Mouse (Mus musculus) right cerebral cortex, adult 2 months (tissue): ENCODE measurements around the gene Tfip11.
"Not testable (repeated sequence)": the region's sequence is repeated elsewhere in the genome, so short reads cannot be mapped to it uniquely, and the experiment has no call there.

Experiments used
- DNase-seq, 2 experiments: peaks; one replicate each; pipeline ENCODE4 v3.0.0; 2021 to 2022; ENCODE audit warnings: low spot score in 2 of 2

Gene Tfip11

DNA sequence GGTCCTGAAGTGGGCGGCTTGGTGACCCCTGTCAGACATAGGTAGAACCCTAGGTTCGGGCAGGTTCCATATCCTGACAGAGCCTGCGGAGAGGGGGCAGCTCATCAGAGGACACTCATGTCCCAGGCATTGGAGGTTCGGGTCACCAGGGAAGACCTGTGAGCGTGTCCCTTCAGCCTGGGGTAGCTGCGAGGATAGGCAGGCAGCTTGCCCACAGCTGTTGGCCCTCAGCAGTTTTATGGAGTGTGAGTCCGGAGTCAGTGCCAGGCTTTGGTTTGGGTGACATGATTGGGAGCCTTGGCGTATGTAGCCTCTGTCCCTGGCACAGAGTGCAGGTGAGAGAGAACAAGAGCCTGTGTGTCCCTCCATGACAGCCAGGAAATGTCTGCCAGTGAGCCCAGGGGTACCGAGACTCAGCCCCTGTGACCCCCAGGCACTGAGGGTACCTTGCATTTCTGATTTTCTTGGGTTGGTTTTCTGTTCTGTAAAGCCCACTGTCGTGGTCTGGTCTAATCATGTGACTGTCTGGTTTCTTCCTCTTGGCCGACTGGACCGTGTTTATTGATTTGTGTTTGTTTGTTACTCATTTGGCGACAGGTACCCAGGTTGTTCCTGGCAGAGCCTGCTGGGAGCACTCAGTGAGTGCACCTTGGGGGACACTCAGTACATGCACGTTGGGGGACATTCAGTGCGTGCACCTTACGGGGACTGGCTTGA is 36.2 kb upstream of the Tfip11 start:
- DNase-seq = no peak

DNA sequence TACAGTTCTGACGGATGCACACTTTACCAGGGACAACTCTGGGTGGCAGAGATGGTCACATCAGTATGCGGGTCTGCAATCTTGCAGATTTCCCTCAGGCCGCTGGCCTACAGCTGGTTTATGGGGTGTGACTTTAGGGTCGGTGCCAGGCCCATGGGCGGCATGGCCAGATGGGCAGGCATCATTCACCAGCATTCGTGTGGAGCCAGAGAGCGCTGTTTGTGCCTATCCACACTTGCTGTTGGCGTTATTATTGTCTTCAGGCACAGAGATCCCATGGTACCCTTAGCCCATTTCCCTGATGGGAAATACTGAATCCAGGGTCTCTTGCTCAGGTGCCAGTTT is 35.6 kb upstream of the Tfip11 start:
- DNase-seq = no peak

DNA sequence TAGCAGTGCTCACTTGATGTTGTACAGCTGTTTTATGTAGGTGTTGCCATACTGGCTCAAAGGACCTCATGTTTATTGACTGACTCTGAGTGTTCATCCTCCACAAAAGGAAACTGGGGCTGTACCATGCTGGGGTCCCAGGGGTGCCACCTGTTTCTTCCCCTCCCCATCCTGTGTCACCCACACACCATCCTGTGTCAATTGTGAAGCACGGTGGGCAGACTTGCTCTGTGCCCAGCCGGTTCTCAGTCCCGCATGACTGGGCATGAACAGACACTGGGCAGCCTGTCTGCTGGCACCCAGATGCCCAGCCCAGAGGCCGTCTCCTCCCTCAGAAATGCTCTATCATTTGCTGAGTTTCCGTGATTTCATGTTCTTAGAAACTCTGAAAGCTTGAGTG is 34.3 kb upstream of the Tfip11 start:
- no peak for DNase-seq

DNA sequence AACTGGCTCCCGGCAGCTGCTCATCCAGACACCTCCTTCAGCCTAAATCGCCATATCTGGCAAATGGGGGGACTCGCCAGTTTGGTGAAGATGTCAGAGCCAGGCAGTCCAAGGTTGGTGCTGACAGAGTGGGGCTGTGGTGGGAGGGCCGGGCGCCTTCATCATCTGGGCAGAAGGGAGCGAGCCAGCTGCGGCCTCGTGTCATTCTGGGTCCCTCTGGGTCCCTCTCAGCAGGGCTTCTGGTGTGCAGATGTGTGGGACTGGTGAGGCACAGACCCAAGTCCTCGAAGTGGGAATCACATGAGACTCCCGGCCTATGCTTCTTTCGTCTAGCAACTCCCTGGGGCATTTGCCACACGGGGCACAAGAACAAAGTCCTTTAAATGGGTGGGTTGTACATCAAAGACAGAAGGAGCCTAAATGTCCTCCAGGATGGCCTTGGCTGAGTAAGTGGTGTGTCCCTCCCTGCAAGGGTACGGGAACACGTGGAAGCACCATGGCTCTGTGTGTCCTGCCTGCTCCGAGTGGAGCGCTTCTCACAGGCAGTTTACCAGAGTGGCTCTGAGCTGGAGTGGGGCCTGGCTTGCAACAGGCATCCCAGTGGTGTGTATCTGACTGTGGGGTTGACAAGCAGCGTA is 33.7 kb upstream of the Tfip11 start:
- no peak for DNase-seq

DNA sequence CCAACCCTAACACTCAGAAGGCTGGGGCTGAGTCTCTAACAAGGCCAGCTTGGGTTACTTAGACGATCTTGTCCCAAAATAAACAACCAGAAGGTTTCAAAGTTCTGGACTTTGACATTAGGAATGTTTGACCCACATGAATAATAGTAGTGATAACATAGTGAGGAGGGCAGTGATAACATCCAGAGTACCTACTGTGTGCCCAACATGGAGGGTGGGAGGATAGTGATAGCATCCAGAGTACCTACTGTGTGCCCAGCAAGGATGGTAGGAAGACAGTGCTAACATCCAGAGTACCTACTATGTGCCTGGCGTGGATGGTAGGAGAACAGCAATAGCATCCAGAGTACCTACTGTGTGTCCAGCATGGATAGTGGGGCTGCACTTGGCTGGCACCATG is 32.4 kb upstream of the Tfip11 start:
- no peak for DNase-seq

DNA sequence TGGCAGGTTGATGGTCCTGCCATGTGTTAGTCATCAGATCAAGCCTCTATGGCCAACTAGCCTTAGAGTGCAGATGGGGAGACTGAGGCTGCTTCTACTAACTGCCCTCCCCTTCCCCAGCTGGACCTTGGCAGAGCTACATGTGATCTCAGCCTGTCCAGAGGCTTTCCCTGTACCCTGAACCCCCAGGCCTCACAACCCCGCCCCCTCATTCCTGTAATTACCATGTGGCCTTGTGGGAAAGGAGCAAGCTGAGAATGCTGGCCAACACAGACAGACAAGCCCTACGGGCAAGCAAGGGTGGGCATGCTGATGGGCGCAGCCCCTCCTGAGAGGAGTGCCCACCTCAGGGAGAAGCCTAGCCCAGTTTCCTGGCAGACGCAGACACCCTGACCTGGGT is 31.5 kb upstream of the Tfip11 start:
- no peak for DNase-seq

DNA sequence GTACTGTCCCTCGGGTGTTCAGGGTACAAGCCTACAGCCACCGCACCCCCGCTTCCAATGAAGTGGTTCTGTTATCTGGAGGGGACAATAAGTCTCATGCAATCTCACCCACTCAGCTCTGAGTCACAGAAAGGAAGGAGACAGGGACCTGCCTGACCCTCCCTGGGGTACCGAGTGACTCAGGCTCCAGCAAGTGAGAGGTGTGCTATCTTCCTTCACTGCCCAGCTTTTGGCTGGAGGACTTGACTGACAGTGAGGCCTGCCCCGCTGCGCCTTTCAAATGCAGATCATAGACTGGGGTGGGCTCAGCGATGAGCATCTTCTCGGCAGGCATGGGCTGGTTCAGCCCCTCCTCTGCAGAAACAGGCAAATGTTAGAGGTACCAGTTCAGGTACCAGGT is 31.0 kb upstream of the Tfip11 start:
- DNase-seq = no peak

DNA sequence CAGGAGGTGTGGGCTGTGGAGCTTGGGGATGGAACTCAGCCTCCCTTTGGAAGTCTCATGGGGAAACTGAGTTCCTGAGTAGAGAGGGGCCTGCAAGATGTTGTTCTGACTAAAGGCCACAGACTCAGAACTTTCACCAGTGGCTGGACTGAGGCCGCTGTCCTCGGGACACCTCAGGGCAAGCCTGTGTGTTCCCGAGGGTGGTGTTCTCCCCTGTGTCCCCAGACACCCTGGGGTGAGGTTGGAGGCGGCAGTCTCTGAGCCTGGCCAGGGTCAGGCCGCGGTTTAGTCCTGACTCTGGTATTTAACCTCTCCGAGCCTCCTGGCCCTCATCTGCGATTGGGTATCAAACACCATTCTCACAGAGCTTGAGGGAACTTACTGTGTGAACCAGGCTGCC is 30.6 kb upstream of the Tfip11 start:
- DNase-seq = no peak

DNA sequence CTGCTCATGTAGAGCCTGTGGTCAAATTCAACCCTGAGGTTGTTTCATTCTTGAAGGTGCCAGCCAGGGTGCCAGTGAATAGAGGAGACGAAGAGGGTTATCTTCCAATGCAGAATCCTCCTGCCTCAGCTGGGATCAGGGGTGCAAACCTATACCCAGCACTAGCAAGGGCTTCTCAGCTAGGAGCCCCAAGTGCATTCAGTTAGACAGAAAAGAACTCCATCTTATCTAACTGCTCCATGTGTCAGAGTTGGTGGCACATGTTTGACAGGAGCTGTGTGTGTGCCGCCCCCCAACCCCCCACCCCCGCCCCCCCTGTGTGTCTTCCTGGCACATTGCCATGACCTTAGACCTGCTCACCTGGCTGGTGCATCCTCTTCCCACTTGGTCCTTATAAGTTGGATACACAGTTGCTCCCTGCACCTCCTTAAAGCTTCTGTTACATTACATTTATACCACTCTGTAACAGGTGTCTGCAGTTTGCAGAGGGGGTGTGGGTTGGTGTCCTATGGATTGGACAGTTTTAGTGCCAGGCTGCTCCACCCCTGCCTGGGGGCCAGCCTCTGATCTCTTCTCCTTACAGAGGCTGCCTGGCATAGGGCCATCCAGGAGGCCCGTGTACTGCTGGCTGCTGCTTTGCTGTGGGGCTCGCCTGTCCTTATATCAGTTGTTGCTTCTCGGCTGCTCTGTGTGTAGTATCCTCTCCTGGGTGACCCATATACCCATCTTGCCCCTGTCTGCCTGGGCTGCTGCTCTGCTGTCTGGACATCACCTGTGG is 29.6 kb upstream of the Tfip11 start:
- DNase-seq = no peak

DNA sequence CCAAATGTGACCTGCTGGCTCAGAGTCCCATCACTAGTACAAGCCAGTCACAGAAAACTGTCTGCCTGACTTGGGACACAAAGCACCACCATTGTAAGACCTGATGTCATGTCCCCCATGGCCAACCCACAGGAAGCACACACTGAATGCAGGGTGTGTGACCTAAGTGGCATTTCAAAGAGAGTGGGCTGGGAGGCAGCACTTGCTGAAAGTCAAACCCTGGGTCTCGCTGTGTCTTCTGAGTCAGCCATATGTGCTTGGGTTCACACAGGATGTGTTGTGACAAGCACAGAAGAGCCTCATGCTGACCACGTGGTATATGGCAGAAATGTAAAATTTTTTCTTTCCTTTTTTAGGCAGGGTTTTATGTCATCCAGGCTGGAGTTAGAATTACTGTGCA is 28.9 kb upstream of the Tfip11 start:
- DNase-seq = no peak

DNA sequence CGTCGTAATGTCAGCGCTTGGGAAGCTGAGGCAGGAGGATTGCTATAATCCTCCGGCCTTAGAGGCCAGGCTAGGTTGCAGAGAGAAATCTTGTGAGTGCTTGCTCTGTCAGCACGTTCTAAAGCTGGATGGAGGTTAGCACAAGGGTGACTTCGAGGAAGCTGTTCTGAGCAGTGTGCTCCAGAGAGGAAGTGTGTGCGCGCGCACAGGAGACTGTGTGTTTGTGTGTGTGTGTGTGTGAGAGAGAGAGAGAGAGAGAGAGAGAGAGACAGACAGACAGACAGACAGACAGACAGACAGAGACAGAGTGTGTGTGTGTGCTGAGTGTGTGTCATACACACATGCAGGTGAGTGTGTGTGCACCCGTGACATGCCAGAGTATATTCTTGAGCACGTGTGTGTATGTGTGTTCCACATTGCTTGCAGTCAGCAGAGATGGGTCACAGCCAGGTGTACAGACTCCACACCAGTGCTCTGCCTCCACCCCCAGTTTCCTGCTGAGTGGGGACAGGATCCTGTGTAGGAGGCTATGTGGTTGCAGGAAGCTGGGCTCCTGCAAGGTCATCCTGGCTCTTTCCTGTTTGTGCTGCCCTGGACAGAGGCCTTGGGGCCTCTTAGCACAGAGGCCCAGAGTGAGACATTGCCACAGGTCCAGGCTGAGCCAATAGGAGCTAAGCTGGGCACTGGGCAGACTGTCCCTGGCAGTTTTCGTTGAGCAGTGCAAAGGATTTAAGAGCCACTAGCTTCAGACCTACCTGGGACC is 27.8 kb upstream of the Tfip11 start:
- DNase-seq = no peak

DNA sequence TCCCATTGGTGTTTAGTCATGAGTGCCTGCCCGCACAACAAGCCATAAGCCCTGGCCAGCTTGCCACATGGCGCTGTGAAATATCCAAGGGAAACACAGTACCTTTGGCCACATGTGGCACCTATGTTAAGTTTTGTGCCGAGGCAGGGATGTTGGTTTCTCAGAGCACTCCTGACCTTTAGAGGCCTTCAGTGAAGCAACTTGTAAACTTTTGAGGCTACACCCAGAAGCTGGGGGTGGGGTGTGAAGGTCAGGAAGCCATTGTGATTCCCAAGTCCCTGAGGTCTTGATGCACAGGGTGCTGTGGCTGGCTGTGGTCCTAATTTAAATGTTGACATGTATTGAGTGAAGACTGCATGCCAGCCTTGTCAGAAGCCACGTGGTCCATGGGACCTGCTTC is 26.8 kb upstream of the Tfip11 start:
- DNase-seq = no peak

DNA sequence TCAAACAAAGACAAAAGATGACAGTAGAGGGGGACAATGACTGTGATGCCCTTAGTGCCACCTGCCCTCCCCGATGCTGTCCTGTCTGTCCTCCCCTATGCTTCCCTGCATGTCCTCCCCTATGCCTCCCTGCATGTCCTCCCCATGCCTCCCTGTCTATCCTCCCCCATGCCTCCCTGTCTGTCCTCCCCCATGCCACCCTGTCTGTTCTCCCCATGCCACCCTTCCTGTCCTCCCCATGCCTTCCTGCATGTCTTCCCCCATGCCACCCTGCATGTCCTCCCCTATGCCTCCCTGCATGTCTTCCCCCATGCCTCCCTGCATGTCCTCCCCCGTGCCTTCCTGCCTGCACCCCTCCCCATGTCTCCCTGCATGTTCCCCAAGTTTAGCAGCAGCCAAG is 26.0 kb upstream of the Tfip11 start:
- DNase-seq = no peak

DNA sequence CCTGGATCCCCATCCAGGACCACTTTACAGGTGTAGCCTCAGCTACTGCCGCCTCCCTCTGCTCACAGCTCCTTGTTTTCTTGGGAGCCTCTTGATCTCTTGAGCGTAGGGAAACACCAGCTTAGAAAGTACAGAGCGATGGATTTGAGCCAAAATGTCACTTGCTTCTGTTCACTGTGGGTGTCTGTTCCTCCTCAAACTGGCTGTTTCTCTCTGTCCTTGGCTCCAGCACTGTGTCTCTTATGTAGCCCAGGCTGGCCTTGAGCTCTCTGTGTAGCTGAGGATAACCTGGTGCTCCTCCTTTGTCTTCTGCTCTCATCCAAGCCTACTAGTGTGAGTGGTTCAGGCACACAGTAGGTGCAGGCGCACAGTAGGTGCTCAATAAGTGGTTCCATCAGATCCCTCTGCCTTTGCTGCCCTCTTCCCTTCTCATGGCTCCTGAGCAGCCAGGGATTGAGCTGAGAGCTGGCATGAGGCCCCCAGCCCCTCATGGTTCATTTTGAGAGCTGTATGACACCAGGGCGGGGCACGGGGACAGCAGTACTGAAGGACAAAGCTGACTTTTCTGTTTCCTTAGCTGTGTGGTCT is 25.3 kb upstream of the Tfip11 start:
- no peak for DNase-seq

DNA sequence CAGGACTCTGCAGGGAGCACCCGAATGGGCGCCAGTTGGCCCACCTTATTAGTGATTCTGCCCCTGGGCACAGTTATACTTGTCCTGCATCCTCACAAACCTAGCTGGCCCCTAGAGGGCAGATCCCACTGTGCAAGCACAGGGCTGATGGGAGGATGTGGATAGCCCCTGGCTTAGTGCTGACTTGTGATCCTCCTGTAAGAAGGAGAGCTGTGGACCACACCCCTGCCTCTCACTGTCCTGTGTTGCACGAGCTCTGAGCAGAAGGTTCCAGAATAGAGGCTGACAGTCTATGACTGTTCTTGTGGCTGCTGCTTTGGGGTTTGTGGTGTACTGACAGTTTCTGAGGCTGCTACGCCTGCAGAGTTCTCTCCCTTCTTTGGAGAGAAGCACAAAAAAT is 24.5 kb upstream of the Tfip11 start:
- DNase-seq = no peak

DNA sequence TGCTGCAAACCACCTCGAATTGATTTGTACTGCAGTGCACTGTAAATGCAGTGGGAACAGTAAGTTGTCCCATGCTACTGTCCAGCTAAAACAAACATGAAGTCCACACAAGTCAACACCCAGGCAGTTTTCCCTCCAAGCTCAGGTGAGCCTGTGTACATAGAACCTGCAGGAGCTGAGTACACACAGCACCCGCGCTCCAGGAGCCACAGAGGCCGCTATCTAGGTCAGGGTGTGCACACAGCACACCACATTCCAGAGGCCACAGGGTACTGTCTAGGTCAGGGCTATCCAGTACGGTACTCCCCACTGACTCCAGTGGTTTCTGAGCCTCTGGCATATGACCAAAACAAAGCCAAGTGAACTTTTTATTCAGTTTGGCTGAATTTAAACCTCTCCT is 23.8 kb upstream of the Tfip11 start:
- DNase-seq = no peak

DNA sequence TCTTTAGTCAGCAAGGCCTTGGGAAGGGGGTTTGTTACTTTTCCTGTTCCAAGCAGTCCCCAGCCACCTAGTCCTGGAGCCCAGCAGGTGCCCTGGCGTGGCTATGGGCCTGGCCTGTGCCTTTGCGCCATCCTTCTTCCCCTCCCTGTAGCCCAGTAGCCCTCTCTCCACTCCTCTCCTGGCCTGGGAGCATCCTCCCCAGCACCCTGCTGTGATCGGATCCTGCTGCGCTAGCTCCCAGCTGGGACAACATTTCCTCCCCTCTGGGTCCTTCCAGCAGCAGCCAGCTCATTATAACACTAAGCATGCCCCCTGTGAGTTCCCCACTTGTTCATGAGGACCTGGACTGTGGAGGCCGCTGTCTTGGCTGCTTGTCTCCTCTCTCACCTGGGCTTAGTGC is 20.3 kb upstream of the Tfip11 start:
- DNase-seq = no peak

DNA sequence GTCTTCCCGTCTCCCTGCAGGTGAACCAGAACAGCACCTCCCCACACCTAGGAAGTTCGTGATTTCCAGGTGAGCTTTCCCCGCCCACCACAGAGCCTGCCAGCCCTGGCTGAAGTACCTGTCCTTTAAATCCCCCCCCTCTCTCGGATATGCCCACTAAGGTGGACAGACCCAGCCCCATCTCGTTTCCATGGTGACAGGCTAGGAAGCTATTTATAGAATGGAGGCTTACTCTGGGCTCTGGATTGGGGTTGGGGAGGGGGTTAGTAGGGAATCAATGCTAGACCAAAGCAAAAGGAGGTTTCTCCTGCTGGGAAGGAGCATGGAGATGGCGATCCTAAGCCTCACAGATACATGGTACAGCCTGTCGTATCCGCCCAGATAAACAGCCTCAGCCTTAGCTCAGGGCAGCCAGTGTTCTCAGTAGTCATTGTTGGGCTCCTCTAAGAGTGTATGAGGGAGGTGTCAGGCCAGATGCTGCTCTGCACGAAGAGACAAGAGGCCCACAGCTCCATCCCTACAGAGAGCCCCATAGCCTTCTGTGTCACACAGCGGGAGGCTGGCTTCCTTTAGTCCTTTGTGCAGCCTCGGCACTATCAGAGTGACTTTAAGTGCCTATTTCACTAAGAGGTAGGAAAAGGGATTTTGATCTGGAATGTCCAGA is 12.8 kb upstream of the Tfip11 start:
- no peak for DNase-seq

DNA sequence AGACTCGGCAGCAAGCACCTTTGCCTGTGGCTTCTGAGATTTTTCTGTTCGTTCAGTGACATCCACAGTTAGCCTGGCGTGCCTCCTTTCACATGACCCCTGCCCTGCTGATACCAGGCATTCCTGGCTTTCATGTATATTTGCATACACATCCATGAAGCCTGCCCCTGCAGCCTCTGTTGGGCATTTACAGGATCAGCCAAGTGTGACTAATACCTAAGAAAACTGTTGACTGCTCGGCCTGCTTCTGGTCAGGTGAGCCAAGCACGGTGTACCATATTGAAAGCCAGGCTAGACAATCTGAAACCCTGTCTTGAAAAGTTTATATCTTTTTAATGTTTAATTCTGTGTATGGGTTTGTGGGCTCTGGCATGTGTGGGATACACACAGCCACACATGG is 9.7 kb upstream of the Tfip11 start:
- no peak for DNase-seq

DNA sequence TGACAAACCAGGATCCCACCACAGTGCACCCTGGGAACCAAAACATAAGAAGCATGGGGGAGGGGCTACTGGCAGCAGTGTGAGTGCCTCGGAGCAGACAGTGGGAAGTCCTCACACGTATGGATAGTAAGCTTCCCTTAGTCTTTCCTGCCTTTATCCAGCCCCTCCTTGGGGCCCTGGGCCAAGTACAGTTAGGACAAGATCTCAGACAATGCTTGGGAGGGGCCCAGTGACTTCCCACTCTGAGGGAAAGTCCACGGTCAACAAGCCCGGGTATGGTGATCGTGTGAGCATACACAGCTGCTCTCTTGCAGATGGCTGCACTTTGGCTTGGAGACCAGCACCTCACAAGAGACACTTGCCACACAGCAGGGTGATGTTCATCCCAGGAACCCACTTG is 8.8 kb upstream of the Tfip11 start:
- DNase-seq = no peak

DNA sequence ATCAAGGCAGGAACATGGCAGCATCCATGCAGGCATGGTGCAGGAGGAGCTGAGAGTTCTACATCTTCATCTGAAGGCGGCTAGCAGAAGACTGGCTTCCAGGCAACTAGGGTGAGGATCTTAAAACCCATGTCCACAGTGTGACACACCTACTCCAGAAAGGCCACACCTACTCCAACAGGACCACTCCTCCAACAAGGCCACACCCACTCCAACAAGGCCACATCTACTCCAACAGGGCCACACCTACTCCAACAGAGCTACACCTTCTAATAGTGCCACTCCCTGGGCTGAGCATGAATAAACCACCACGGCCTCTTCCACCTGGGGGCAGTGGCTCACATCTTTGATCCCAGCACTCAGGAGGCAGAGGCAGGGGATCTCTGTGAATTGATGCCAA is 6.8 kb upstream of the Tfip11 start:
- not testable (repeated sequence) for DNase-seq

DNA sequence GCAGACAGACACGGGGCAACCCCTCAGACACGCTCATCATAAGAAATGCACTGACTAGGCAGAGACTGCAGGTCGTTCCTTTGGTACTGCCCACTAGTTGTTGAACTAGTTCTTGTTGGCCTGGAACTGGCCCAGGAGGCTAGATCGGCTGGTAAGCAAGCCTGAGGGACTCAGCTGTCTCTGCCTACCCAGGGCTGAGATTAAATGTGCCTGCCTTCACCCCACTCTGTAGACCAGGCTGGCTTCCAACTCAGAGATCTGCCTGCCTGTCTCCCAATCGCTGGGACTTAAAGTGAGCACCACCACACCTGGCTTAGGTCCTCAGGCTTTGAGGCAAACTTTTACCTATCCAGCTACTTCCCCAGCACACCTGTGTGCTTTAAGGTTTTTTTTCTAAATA is 5.8 kb upstream of the Tfip11 start:
- DNase-seq = no peak
